Mouse (Mus musculus): ENCODE measurements at regions not wholly inside any gene's neighbourhood (a gene's known extent, or its start where the extent isn't known, plus 50 kb on each side); places are given as distances from the start of the nearest gene placed in this dataset.

DNA sequence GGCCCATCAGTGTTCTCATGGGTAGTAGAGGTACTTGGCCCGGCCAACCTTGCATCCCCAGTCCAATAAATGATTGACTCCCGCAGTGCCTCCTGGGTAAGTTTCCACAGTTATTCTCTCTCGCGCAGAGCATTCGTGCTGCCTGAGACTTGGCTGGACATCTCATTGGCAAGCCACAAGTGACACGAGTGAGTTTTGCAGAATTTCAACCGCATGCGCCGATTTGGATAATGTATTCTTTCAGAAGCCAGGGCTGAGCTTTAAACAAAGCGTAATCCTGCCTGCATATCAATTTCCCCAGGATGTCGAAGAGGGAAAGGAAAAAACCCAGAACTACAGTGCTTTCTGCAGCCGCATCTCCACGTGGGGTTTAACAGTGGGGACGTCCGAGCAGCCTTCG is 112.6 kb downstream of the 3100002H09Rik start:
- ATAC-seq, result no peak
- WGBS (ENCODE audit: insufficient replicate concordance), result 58% methylated on average over 16 of the region's 16 CpGs
- peaks cover 10% of the 10 kb centered on the region for H3K27me3 ChIP-seq (replicated peaks)
- no peak overlapping the region for H3K27ac ChIP-seq
- no peaks in the 10 kb centered on the region for H3K4me1 ChIP-seq
- no peak overlapping the region for H3K4me3 ChIP-seq
- no peak overlapping the region for H3K4me2 ChIP-seq
- H3K36me3 ChIP-seq, result no peaks in the 10 kb centered on the region
- H3K9me3 ChIP-seq (replicated peaks), result no peaks in the 10 kb centered on the region
- no peak overlapping the region for H3K9ac ChIP-seq

- Histone ChIP-seq H3K4me2 (no peak overlapping the region), H3K4me3 (no peak overlapping the region), H3K36me3 (no peaks in the 10 kb centered on the region), H3K27ac (no peak overlapping the region), H3K27me3 (replicated peaks) (peaks cover 60% of the 10 kb centered on the region), H3K9me3 (replicated peaks) (no peaks in the 10 kb centered on the region), H3K4me1 (no peaks in the 10 kb centered on the region), H3K9ac (no peak overlapping the region)
- ATAC-seq, result no peak
- WGBS (ENCODE audit: insufficient replicate concordance), result 15% methylated on average over 12 of the region's 12 CpGs
These were observed 124.5 kb downstream of the 3100002H09Rik start for GRCm38 (mm10) chr4:124485941-124486581.

DNA sequence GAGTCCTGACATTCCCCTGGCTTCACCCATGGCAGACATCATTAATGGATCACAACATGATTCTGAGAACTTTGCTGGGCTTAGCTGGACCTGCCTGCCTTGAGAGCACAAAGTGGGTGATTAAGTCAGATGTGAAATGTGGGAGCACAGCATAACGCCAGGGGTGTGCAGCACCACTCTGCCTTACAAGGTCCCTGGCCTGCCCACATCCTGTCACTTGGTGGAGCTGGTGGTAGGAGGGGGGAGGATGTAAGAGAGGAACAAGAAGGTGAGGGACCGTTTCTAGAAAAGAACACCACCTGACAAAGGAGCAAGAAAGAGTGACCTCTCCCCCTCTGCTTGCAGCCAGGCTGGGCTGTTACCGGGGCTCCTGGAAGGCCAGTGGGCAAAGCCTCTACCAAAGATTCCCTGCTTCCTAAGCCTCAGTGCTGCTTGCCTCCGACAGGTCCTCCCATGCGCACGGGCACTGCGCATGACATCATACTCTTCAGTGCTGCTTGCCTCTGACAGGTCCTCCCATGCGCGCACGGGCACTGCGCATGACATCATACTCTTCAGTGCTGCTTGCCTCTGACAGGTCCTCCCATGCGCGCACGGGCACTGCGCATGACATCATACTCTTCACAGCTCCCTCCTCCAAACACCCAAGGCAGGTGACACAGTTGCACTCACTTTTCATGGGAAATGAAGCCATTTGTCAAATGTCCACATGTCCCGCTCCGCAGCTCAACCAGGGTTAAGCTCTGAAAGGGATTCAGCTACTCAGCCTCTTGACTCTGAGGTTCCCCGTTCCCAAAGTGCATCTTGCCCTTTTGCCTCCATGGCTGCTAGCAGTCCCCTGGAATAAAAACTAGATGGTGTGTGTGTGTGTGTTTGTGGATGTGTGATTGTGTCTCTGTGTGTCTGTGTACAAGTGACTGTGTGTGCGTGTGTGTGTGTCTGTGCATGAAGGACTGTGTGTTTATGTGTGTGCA is 125.7 kb downstream of the 3100002H09Rik start:
- Histone ChIP-seq H3K27me3 (replicated peaks) (peaks cover 68% of the 10 kb centered on the region), H3K36me3 (no peaks in the 10 kb centered on the region), H3K9me3 (replicated peaks) (no peaks in the 10 kb centered on the region), H3K4me2 (no peak overlapping the region), H3K27ac (no peak overlapping the region), H3K9ac (no peak overlapping the region), H3K4me1 (no peaks in the 10 kb centered on the region), H3K4me3 (no peak overlapping the region)
- WGBS (ENCODE audit: insufficient replicate concordance), result 26% methylated on average over 19 of the region's 19 CpGs
- no peak for ATAC-seq

DNA sequence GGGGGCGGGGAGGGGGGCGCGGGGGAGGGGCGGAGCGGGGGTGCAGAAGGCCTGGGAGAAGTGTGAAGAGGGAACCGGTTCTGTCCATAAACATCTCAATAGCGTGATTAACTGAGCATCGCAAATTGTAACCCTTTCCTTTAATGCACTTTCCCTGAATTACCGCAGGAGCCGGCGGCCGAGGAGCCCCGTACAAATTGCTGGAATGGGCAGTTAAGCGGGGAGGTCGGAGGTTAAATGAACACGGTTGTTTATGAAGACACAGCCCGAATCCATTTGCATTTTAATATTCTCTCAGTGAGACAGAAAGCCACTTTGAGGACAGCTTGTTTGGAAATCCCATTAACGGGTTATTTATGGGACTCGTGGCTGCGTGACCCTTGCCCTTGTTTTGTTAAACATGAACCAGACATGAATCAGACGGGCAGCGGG is 132.7 kb downstream of the 3100002H09Rik start:
- H3K4me2 ChIP-seq, result peak overlapping the region; percentile 42
- H3K9ac ChIP-seq, result no peak overlapping the region
- H3K4me1 ChIP-seq, result no peaks in the 10 kb centered on the region
- H3K27me3 ChIP-seq (replicated peaks), result peaks cover 74% of the 10 kb centered on the region
- H3K9me3 ChIP-seq (replicated peaks), result no peaks in the 10 kb centered on the region
- ATAC-seq, result no peak
- no peaks in the 10 kb centered on the region for H3K36me3 ChIP-seq
- H3K4me3 ChIP-seq, result peak overlapping the region; percentile 3; the same call in 1 of the 2 replicates
- H3K27ac ChIP-seq, result no peak overlapping the region
- 6% methylated on average over 20 of the region's 22 CpGs for WGBS (ENCODE audit: insufficient replicate concordance)

DNA sequence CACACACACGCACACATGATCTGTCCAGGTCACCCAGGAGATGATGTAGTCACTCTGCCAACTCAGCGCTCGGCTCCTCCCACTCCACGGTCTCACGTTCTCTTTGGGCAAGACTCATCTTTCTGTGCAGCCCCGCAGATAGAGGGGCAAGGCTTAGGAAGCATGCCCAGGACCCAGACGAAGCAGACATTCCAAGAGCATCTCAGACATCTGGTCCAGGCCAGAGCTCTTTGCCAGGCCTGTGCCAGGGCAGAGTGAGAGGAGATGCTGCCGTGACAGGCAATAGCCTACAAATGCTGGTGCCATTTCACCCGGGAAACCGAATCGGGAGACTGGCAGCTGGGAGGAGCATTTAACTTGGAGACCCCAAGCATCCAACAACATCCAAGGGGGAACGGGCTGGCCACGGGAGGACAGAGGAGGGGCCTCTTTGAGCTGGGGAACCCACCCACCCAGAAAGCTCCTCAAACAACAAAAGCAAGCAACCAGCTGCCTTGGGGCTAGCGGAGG is 133.2 kb downstream of the 3100002H09Rik start:
- Histone ChIP-seq H3K4me2 (peak overlapping the region; percentile 42), H3K9ac (no peak overlapping the region), H3K9me3 (replicated peaks) (no peaks in the 10 kb centered on the region), H3K4me1 (no peaks in the 10 kb centered on the region), H3K27me3 (replicated peaks) (peaks cover 74% of the 10 kb centered on the region), H3K36me3 (no peaks in the 10 kb centered on the region), H3K4me3 (no peak overlapping the region), H3K27ac (no peak overlapping the region)
- WGBS (ENCODE audit: insufficient replicate concordance), result 23% methylated on average over 14 of the region's 14 CpGs
- ATAC-seq, result no peak

DNA sequence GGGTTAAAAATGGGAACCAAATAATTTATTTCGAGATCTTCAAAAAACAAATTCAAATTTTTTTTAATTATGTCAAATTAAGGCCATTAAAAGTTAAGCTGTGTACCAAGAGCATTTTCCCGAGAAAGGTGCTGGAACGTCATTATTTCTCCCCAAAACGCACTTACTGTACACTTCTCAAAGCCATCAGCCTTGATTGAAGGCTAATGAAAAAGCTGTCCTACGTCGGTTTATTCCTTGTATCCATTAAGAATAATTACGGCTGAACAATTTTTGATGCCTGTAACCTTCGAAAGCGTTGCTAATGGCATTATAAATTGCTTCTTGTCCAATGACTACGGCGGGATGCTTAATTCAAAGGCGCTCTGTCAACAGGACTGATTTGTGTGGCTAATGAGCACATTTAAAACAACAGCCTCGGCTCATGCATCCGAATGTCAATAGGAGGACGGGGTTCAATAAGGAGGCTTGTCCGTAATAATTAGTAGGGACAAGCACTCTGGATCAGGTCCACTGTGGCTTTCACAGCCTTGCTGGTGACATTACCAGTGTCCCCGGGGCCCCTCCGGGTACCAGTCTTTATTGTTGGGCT is 145.3 kb downstream of the 3100002H09Rik start:
- no peaks in the 10 kb centered on the region for H3K9me3 ChIP-seq (replicated peaks)
- WGBS (ENCODE audit: insufficient replicate concordance), result 75% methylated on average over 18 of the region's 18 CpGs

DNA sequence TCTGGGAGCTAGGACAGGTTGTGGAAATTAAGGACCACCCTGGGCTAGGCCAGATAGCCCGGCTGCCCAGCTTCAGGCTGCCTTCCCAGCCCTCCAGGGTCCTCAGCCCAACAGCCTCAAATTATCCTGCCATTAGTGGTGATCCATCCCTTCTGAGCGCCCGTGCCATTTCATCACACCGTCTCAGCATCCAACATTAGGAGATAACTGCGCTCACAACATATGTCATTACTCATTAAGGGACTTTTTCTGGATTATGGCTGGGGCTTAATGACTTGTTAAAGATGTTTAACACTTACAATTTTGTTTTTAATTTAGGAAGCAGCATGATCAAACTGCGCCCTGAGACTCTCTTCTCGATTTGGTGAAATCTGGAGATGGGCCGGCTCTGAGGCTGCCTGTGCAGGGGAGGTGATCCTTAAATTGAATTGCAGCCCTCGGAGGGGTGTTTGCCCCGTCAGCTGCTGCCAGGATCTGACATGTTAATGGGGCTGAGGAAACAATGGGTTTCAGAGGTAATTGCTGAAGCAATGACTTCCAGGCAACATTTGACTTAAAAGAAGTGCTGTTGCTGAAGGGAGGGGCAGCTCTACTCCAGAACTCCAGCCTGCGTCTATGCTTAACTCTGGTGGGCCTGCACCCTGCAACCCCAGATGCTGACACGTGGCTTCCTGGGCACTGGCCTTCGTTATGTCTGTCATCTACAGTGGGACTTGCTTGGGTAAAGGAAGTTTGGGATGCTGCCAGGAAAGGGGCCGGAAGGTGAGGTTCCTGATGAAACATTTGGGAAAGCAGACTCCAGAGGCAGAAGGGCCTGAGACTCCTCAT is 154.9 kb downstream of the 3100002H09Rik start:
- WGBS (ENCODE audit: insufficient replicate concordance), result 39% methylated on average over 14 of the region's 14 CpGs

More for the DNA sequence above, 145.3 kb downstream of the 3100002H09Rik start:
- H3K4me2 ChIP-seq, result no peak overlapping the region
- H3K9ac ChIP-seq, result no peak overlapping the region
- no peak overlapping the region for H3K27ac ChIP-seq
- H3K27me3 ChIP-seq (replicated peaks), result peaks cover 7% of the 10 kb centered on the region; the same call in 1 of the 2 replicates
- no peaks in the 10 kb centered on the region for H3K36me3 ChIP-seq
- no peaks in the 10 kb centered on the region for H3K4me1 ChIP-seq
- H3K4me3 ChIP-seq, result no peak overlapping the region
- ATAC-seq, result no peak

GRCm38 (mm10) chr4:124451131-124451530 is 159.5 kb downstream of the 3100002H09Rik start:
- Histone ChIP-seq H3K4me2 (no peak overlapping the region), H3K36me3 (no peaks in the 10 kb centered on the region), H3K9me3 (replicated peaks) (no peaks in the 10 kb centered on the region), H3K27me3 (replicated peaks) (peaks cover 11% of the 10 kb centered on the region; the same call in 1 of the 2 replicates), H3K4me1 (no peaks in the 10 kb centered on the region), H3K9ac (no peak overlapping the region), H3K27ac (no peak overlapping the region), H3K4me3 (no peak overlapping the region)
- WGBS (ENCODE audit: insufficient replicate concordance), result 22% methylated on average over 3 of the region's 3 CpGs
- no peak for ATAC-seq

More for the DNA sequence above, 154.9 kb downstream of the 3100002H09Rik start:
- peaks cover 16% of the 10 kb centered on the region; the same call in 1 of the 2 replicates for H3K27me3 ChIP-seq (replicated peaks)
- H3K4me2 ChIP-seq, result no peak overlapping the region
- no peaks in the 10 kb centered on the region for H3K36me3 ChIP-seq
- H3K27ac ChIP-seq, result no peak overlapping the region
- no peak for ATAC-seq
- H3K9ac ChIP-seq, result no peak overlapping the region
- H3K9me3 ChIP-seq (replicated peaks), result no peaks in the 10 kb centered on the region
- no peaks in the 10 kb centered on the region for H3K4me1 ChIP-seq
- H3K4me3 ChIP-seq, result no peak overlapping the region

GRCm38 (mm10) chr4:124446615-124447014 is 164.0 kb downstream of the 3100002H09Rik start:
- ATAC-seq, result no peak
- WGBS (ENCODE audit: insufficient replicate concordance), result 65% methylated on average over 8 of the region's 8 CpGs
- H3K27ac ChIP-seq, result no peak overlapping the region

DNA sequence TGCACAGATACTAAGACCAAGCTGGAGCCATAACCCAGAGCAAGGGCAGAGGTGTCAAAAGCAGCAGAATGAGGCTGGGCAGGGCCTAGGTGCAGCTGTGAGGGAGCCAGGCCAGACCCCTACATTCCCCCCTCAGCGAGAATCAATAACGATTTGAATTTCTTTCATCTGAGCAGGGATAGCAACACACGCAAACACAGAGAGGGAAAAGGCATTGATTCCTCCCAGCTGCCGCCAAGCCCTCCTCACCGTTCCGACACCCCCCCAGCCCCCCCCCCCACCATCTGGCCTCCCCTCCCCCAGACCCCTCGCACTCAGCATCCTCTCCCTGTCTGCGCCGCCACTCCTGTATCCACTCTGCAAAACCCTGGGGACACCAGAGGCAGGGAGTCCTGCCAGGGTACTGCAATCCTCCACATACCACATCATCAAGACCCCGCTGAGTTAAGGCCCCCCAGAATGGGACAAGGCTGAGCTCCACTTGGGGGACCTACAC is 166.9 kb downstream of the 3100002H09Rik start:
- Histone ChIP-seq H3K27me3 (replicated peaks) (peaks cover 65% of the 10 kb centered on the region), H3K36me3 (no peaks in the 10 kb centered on the region), H3K27ac (no peak overlapping the region), H3K4me2 (no peak overlapping the region), H3K4me3 (no peak overlapping the region), H3K4me1 (no peaks in the 10 kb centered on the region), H3K9ac (no peak overlapping the region), H3K9me3 (replicated peaks) (no peaks in the 10 kb centered on the region)
- ATAC-seq, result no peak
- WGBS (ENCODE audit: insufficient replicate concordance), result 12% methylated on average over 9 of the region's 10 CpGs

More at GRCm38 (mm10) chr4:124446615-124447014, 164.0 kb downstream of the 3100002H09Rik start:
- Histone ChIP-seq H3K9ac (no peak overlapping the region), H3K4me2 (no peak overlapping the region), H3K27me3 (replicated peaks) (peaks cover 43% of the 10 kb centered on the region), H3K9me3 (replicated peaks) (no peaks in the 10 kb centered on the region), H3K4me1 (no peaks in the 10 kb centered on the region), H3K36me3 (no peaks in the 10 kb centered on the region), H3K4me3 (no peak overlapping the region)

GRCm38 (mm10) chr4:124443130-124443503 is 167.5 kb downstream of the 3100002H09Rik start:
- Histone ChIP-seq H3K27me3 (replicated peaks) (peaks cover 69% of the 10 kb centered on the region), H3K4me3 (no peak overlapping the region), H3K9ac (no peak overlapping the region), H3K4me2 (no peak overlapping the region), H3K36me3 (no peaks in the 10 kb centered on the region), H3K9me3 (replicated peaks) (no peaks in the 10 kb centered on the region), H3K4me1 (no peaks in the 10 kb centered on the region), H3K27ac (no peak overlapping the region)
- 20% methylated on average over 10 of the region's 10 CpGs for WGBS (ENCODE audit: insufficient replicate concordance)
- no peak for ATAC-seq

Data from liver, embryonic 12.5 days (tissue).